Mouse (Mus musculus): Measurements from ENCODE around the gene Adi1. TPM values are rescaled to one million over a fixed set of nuclear protein-coding genes. Genes with fewer than 3 reads are reported as not detected.

Adi1 gene
- total and polyA plus RNA-seq, 3 experiments = 18.1 to 54.8 TPM; not detected in 1

DNA sequence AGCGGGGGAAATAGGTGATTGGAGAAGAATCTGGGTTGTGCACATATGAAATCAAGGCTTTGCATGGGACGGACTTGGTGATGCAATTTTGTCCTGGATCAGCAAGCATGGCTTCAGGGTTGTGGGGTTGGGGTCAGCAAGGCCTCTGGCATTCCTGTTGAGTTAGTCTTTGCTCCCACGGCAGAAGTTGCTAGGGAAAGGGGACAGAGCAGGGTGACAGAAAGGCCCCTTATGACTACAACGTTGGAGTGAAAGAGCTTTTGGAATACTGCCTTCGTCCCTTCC is 836 bp downstream of the Adi1 start:
- Histone ChIP-seq H3K36me3 (ENCODE audit: control insufficient read depth in 1 of 2, insufficient read depth in 2 of 2, low read length in 2 of 2) (peaks cover 0 to 2% of the 10 kb centered on the region in 2 experiments; a peak in 3 of 4 replicates), H3K9me3 (replicated peaks; ENCODE audit: insufficient read depth, low read length) (no peaks in the 10 kb centered on the region), H3K79me2 (ENCODE audit: control insufficient read depth, insufficient read depth, low read length, poor library complexity) (peaks cover 9% of the 10 kb centered on the region), H3K9ac (ENCODE audit: control insufficient read depth, low read depth, low read length, poor library complexity, severe bottlenecking) (peak overlapping the region; percentile 77), H3K27ac (ENCODE audit: control insufficient read depth, low read depth, low read length) (peak overlapping the region; percentile 78), H3K27me3 (ENCODE audit: control insufficient read depth in 1 of 2, insufficient read depth in 2 of 2, low read length in 2 of 2) (no peaks in the 10 kb centered on the region), H3K4me3 (ENCODE audit: control insufficient read depth in 1 of 2, insufficient read depth in 1 of 2, low read depth in 2 of 2, low read length in 2 of 2) (peak overlapping the region; percentile 82 to 97), H3K4me1 (ENCODE audit: control insufficient read depth in 1 of 2, insufficient read depth in 2 of 2, low read length in 2 of 2) (no peaks in the 10 kb centered on the region; a peak in 1 of 4 replicates)
- no peak for DNase-seq (ENCODE audit: low read depth, low spot score)
- TF ChIP-seq SIN3A (IDR thresholded peaks at IDR 0.05; ENCODE audit: low read length) (peak; percentile 4), EP300 (IDR thresholded peaks at IDR 0.05; ENCODE audit: low read depth in 1 of 2, low read length in 2 of 2) (no peak)

DNA sequence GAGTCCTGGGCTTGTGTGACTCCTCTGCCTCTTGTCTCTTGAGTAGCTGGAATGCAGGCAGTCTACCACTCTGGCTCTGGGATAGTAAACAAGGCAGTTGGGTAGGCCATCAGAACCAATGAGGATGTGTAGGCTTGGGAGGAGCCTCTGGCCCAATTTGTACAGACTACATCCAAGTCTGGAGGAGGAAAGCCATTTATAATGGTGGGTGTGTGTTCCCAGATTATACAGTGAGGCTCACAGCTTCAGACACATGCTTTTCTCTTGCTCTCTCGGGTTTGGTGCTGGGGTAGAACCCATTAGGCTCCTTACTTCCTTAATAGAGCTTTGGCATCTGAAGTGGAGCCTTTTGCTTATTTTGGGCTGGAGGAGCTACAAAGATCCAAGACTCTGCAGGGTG is 9.6 kb downstream of the Adi1 start:
- Histone ChIP-seq H3K4me3 (ENCODE audit: control insufficient read depth in 1 of 2, insufficient read depth in 1 of 2, low read depth in 2 of 2, low read length in 2 of 2) (no peak overlapping the region), H3K4me1 (ENCODE audit: control insufficient read depth in 1 of 2, insufficient read depth in 2 of 2, low read length in 2 of 2) (no peaks in the 10 kb centered on the region), H3K9me3 (replicated peaks; ENCODE audit: insufficient read depth, low read length) (no peaks in the 10 kb centered on the region), H3K27ac (ENCODE audit: control insufficient read depth, low read depth, low read length) (no peak overlapping the region), H3K9ac (ENCODE audit: control insufficient read depth, low read depth, low read length, poor library complexity, severe bottlenecking) (no peak overlapping the region), H3K79me2 (ENCODE audit: control insufficient read depth, insufficient read depth, low read length, poor library complexity) (no peaks in the 10 kb centered on the region), H3K27me3 (ENCODE audit: control insufficient read depth in 1 of 2, insufficient read depth in 2 of 2, low read length in 2 of 2) (no peaks in the 10 kb centered on the region), H3K36me3 (ENCODE audit: control insufficient read depth in 1 of 2, insufficient read depth in 2 of 2, low read length in 2 of 2) (no peaks in the 10 kb centered on the region; a peak in 1 of 4 replicates)
- DNase-seq (ENCODE audit: low read depth, low spot score) = no peak
- TF ChIP-seq CHD1 (IDR thresholded peaks at IDR 0.05; ENCODE audit: low read depth, low read length) (no peak), ZNF384 (IDR thresholded peaks at IDR 0.05; ENCODE audit: low read depth, low read length) (no peak), KAT2A (conservative IDR thresholded peaks at IDR 0.05; ENCODE audit: low read depth, low read length) (no peak), SIN3A (IDR thresholded peaks at IDR 0.05; ENCODE audit: low read length) (no peak), TBP (IDR thresholded peaks at IDR 0.05; ENCODE audit: low read depth, low read length) (no peak), MAX (IDR thresholded peaks at IDR 0.05; ENCODE audit: low read length) (no peak)

DNA sequence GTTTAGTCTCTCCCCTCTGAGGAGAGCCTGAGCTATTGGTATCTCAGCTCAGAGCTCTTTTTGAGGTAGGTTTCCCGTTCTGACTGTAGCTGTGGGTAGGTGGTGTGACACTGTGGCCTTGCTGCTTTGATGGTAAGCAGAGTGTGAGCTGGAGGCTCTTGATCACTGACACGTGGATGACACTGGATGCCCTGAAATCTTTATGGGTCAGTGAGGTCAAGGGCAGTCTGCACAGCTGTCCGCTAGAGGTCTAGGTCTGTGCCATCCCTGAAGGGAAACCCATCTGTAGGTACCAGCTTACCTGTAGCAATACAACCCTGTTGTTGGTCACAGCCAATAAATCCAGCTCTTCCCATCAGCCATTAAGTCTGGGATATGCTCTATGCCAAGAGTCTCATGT is 10.7 kb downstream of the Adi1 start:
- H3K9me3 ChIP-seq (replicated peaks; ENCODE audit: insufficient read depth, low read length) = no peaks in the 10 kb centered on the region
- H3K4me3 ChIP-seq (ENCODE audit: control insufficient read depth in 1 of 2, insufficient read depth in 1 of 2, low read depth in 2 of 2, low read length in 2 of 2) = no peak overlapping the region
- no peak overlapping the region for H3K9ac ChIP-seq (ENCODE audit: control insufficient read depth, low read depth, low read length, poor library complexity, severe bottlenecking)
- H3K27ac ChIP-seq (ENCODE audit: control insufficient read depth, low read depth, low read length) = no peak overlapping the region
- H3K4me1 ChIP-seq (ENCODE audit: control insufficient read depth in 1 of 2, insufficient read depth in 2 of 2, low read length in 2 of 2) = no peaks in the 10 kb centered on the region
- no peak for DNase-seq (ENCODE audit: low read depth, low spot score)
- no peak for TF ChIP-seq EP300 (IDR thresholded peaks at IDR 0.05; ENCODE audit: low read depth in 1 of 2, low read length in 2 of 2)
- no peak for TF ChIP-seq HCFC1 (IDR thresholded peaks at IDR 0.05; ENCODE audit: low read depth, low read length)
- TF ChIP-seq MYB (IDR thresholded peaks at IDR 0.05; ENCODE audit: low read depth, low read length) = no peak
- H3K27me3 ChIP-seq (ENCODE audit: control insufficient read depth in 1 of 2, insufficient read depth in 2 of 2, low read length in 2 of 2) = no peaks in the 10 kb centered on the region
- no peaks in the 10 kb centered on the region for H3K79me2 ChIP-seq (ENCODE audit: control insufficient read depth, insufficient read depth, low read length, poor library complexity)
- H3K36me3 ChIP-seq (ENCODE audit: control insufficient read depth in 1 of 2, insufficient read depth in 2 of 2, low read length in 2 of 2) = peaks cover 0 to 2% of the 10 kb centered on the region in 2 experiments; a peak in 1 of 4 replicates

Measured in MEL (cell line).